Mouse (Mus musculus): ENCODE results near the gene Tbc1d10b.
A peak's percentile ranks its signal among the peaks of the same experiment; 100 is the strongest.
"Not testable (repeated sequence)": the region's sequence is repeated elsewhere in the genome, so short reads cannot be mapped to it uniquely, and the experiment has no call there.

DNA sequence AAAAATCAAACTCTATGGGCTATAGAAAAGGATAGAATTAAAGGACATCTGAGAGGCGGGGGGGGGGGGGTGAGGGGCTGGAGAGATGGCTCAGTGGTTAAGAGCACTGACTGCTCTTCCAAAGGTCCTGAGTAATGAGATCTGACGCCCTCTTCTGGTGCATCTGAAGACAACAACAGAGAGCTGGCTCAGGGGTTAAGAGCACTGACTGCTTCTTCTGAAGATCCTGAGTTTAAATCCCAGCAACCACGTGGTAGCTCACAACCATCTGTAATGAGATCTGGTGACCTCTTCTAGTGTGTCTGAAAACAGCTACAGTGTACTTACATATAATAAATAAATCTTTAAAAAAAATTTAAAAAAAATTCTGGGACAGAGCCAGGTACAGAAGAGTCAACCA, 26.5 kb downstream of the Tbc1d10b start:
- TF ChIP-seq CTCF (conservative IDR thresholded peaks at IDR 0.05; ENCODE audit: low read length), result 0 out of 2 replicates have a peak, but pooled peaks have one; percentile 12
- TF ChIP-seq POU5F1, NANOG (IDR thresholded peaks at IDR 0.05; ENCODE audit: borderline replicate concordance, low read length): not testable (repeated sequence)
